Mouse (Mus musculus) erythroblast, embryonic 14.5 days (primary cell): Measurements from ENCODE around the gene Rnf146.

Experiments
- GATA1 ChIP-seq: IDR thresholded peaks from 2 replicates; pipeline ENCODE4 v1.6.1; 2012; ENCODE audit warnings: low read length, inconsistent platforms, mixed read lengths
- TAL1 ChIP-seq: IDR thresholded peaks from 3 replicates; pipeline ENCODE4 v1.6.1; 2012; ENCODE audit warnings: low read length, inconsistent platforms, mixed read lengths

GRCm38 (mm10) chr10:29333836-29334235 is 28.4 kb downstream of the Rnf146 start:
- TF ChIP-seq TAL1, result no peak
- no peak for TF ChIP-seq GATA1
